Mouse (Mus musculus) urinary bladder, postnatal 4 days (tissue): ENCODE measurements around the gene Ccm2l.
A peak's percentile ranks its signal among the peaks of the same experiment; 100 is the strongest.

ENCODE experiments used
- DNase-seq, 2 experiments: peaks; one replicate each; pipeline ENCODE4 v3.0.0; 2021 to 2022; ENCODE audit warnings: low spot score in 2 of 2

The Ccm2l gene

GRCm38 (mm10) chr2:153052700-153053351, 12.9 kb upstream of the Ccm2l start:
- DNase-seq: no peak

DNA sequence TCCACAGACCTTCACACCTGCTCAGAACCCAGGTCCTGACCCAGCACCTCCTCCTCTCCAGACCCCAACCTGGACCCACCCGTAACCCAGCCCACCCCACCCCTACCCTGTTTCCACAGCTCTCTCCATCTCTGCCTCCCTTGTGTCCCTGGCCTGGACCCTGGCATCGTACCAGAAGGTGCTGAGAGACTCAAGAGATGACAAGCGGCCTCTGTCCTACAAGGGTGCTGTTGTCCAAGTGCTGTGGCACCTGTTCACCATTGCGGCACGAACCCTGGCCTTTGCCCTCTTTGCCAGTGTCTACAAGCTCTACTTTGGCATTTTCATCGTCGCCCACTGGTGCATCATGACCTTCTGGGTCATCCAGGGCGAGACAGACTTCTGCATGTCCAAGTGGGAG, 11.9 kb upstream of the Ccm2l start:
- no peak for DNase-seq

- DNase-seq: no peak
Measured at GRCm38 (mm10) chr2:153055270-153055920, 10.4 kb upstream of the Ccm2l start.

DNA sequence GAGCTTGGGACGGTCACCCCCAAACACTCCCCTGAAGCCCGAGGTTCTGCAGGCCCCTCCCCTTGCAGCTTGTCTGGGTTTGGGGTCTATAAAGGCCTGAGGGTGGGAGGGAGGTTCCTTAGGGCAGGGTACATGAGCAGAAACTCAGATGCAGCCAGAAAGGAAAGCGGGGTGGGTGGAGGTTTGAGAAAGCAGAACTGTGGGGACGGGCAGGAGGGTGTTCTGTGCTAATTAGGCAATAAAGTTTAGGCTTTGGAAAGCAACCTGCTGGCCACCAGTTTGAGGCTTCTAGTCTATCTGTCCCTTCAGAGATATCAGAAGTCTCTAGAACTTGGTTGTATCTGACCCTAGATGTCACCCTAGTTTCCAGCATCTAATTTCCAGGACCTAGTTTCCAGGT, 7.4 kb upstream of the Ccm2l start:
- DNase-seq: no peak

GRCm38 (mm10) chr2:153060216-153060615, 5.5 kb upstream of the Ccm2l start:
- DNase-seq: no peak

GRCm38 (mm10) chr2:153063394-153063793, 2.4 kb upstream of the Ccm2l start:
- DNase-seq: no peak

DNA sequence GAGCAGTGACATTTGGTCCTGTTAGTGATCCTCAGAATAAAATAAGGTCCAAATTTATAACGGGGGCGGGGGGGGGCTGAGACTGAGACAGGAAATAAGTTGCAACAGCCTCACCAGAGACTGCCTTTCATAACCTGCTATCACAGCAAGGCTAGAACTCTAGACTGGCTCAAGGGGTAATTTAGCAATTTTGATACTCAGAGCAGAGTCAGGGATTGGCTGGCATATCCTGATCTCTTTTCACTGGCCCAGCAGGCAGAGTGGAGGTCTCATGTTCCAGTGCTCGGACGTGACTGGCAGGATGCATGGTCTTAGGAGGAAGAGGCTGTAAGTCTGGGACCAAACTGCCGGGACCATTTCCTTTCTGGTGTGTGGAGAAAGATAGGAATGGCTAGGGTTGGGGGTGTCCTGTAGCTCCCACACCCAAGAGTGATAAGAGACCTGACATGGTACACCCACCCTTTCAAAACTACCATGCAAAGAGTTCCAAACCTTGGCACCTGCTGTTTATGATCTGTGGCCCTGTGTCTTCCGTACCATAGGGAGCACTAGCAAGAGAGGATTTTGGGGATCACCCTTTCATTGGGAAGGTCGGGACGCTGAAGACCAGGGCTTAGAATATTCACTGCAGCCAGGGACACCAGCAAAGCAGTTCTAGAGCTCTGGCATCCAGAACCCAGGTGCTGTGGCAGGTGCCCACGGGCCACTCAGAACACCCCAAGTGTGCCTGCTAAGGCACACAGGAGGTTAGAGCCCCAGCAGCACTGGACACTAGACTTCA, 1.4 kb upstream of the Ccm2l start:
- DNase-seq: no peak

DNA sequence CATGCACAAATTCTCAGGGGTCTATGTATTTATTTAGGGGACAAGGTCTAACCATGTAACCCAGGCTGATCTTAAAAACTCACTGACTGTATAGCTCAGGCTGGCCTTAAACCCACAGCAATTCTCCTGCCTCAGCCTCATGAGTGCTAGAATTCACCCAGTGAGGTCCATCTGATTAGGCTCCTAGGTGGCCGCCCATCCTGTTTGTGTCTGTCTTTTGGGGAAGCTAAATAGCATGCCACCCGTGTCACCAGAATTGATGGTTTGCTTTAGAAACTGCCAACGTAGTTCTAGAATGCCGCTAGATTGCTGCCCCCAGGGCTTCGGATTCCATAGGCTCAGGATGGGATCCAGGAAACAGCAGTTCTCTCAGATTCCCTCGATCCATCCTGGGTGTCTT, 1.2 kb downstream of the Ccm2l start:
- no peak for DNase-seq

DNA sequence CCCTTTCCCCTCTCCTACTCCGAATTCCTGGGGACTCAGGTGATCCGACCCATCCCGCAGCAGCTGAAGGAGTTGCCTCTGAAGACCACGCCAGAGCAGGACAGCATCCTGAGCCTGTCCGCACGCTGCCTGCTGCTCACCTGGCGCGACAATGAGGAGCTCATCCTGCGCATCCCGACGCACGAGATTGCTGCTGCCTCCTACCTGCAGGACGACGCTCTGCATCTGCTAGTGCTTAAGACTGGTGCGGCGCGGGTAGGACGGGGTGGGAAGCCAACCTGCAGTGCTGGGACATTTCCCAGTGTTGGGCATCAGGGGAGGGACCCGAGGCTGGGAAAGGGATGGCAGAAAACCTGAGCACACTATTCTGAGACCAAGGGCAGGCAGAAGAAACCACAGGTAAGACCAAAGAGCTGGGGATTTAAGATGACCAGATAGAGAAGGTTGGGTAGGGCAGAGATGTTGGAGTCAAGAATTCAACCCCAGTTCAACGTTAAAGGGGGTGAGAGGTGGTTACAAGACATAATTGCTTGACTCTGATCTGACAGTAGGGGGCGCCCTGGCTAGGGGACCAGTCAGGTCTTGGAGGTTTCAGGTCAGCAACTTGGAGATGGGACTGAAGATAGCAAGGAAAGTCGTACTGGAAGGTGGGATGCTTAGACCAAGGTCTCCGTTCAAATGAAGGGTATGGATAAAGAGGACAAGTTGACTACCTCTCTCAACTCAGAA, 5.2 kb downstream of the Ccm2l start:
- DNase-seq: no peak

GRCm38 (mm10) chr2:153071491-153072184, 5.9 kb downstream of the Ccm2l start:
- DNase-seq: no peak

DNA sequence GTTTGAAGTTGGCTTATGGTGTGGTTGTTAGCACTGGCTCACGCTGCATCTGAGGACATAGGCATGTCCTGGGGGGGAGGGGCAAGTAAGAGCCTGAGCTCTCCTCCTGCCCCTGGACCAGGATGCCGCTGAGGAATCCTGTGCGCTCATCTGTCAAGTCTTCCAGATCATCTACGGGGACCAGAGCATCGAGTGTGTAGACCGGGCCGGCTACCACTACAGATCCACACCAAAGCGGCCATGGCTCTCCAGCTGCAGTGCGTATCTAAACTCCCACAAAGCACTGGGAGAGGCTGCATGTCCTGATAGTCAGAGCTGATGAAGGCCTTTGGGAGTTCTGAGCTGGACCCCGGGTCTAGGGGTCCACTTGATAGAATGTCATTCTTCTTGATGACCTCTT, 8.9 kb downstream of the Ccm2l start:
- DNase-seq: no peak

DNA sequence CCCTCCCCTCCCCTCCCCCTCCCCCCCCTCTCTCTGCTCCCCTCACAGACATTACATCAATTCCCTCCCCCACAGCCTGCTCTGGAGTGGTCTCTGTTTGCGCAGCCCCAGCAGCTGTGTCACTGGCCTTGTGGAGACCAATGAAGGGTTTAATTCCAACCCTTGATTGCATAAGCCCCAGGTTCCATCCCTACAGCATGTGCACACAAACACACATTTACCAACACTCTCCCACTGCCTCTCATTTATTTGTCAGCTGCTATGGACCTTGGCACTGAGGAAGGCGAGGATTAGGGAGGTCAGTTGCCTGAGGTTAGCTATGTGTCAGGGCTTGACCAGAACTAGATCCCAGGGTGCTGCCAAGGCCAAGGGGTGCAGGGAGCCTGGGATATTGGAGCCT, 10.2 kb downstream of the Ccm2l start:
- DNase-seq: no peak

- peak; percentile 54 to 74 for DNase-seq
Measured at GRCm38 (mm10) chr2:153080841-153081523, 15.2 kb downstream of the Ccm2l start.

GRCm38 (mm10) chr2:153081866-153082265, 16.1 kb downstream of the Ccm2l start:
- no peak for DNase-seq

GRCm38 (mm10) chr2:153083275-153083674, 17.5 kb downstream of the Ccm2l start:
- no peak for DNase-seq

- DNase-seq: no peak
Measured at GRCm38 (mm10) chr2:153083824-153084223, 18.1 kb downstream of the Ccm2l start.

- no peak for DNase-seq
Measured at GRCm38 (mm10) chr2:153084261-153084976, 18.7 kb downstream of the Ccm2l start.

- DNase-seq: no peak
Measured at GRCm38 (mm10) chr2:153085556-153085955, 19.8 kb downstream of the Ccm2l start.

DNA sequence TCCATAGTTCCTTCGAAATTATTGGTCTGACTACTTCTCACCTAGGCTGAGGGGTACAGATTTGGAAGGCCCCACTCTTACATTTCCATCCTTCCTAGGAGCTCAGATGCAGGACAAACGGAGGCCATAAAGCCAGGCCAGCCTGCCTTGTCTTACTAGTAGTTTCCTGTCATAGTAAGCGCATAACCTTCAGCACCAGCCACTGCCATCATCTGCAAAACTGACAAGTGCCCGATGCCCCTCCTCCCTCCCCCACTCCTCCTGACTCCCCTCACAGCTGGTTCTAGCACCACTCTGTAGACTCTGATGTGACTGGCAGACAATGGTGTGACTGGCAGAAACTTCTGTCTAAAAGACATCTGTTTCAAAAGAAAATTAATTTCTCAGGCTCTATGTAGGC, 20.4 kb downstream of the Ccm2l start:
- no peak for DNase-seq

- DNase-seq: no peak
Measured at GRCm38 (mm10) chr2:153087091-153087490, 21.3 kb downstream of the Ccm2l start.
